ENCODE assay signal across 12 mouse cellular contexts in genomic region chr5:116029071-116029470, GRCm38 (mm10). TPM values are rescaled to one million over a fixed set of nuclear protein-coding genes. Genes with fewer than 3 reads are reported as not detected.
DNase-seq lines count a peak whose midpoint lies in the region; ATAC-seq and TF ChIP-seq lines count a peak whose summit lies in the region.
"Had no signal": no experiment of that assay in that cellular context is flagged by ENCODE, and none has a peak within 500 bp of the region (broad histone marks: within the 10 kb centered on the region; RNA-seq: fewer than 3 reads in every experiment).

No protein-coding gene starts in this region.

- H3K9me3 ChIP-seq in megakaryocyte, embryonic 14.5 days = peaks cover 8% of the 10 kb centered on the region
- no peaks in the 10 kb centered on the region for H3K9me3 ChIP-seq in midbrain, embryonic 14.5 days (ENCODE audit: control insufficient read depth, low read length)
- H3K9me3 ChIP-seq: midbrain, embryonic 15.5 days had no signal

- DNase-seq in spleen, adult 2 months (ENCODE audit: low read depth in 1 of 2, low spot score in 2 of 2) = peak; percentile 33 to 40
- DNase-seq in spleen, postnatal 14 days (ENCODE audit: low spot score in 2 of 2) = no peak
- no peak for DNase-seq in midbrain, embryonic 14.5 days
- DNase-seq in layer of hippocampus, adult 2 months (ENCODE audit: low spot score in 2 of 2) = no peak
- DNase-seq in layer of hippocampus, adult 9-11 months = no peak
- DNase-seq: heart, postnatal 36 days; kidney, adult 9 months had no signal

- H3K4me2 ChIP-seq in midbrain, embryonic 14.5 days (ENCODE audit: low read length) = no peak overlapping the region
- H3K4me2 ChIP-seq: midbrain, embryonic 15.5 days had no signal

- H3K27ac ChIP-seq in spleen, adult 2 months (ENCODE audit: insufficient read depth, low read length) = peak overlapping the region; percentile 82
- no peak overlapping the region for H3K27ac ChIP-seq in midbrain, embryonic 14.5 days (replicated peaks; ENCODE audit: low read depth, low read length)
- no peak overlapping the region for H3K27ac ChIP-seq in layer of hippocampus, adult 2 months
- H3K27ac ChIP-seq: midbrain, embryonic 15.5 days had no signal

- ATAC-seq in erythroid progenitor cell, adult 5-6 weeks (replicated peaks; ENCODE audit: low FRiP score, poor library complexity, severe bottlenecking) = 0 out of 2 replicates have a peak, but pooled peaks have one; percentile 8
- no peak for ATAC-seq in midbrain, embryonic 14.5 days (ENCODE audit: low FRiP score, low TSS enrichment)
- ATAC-seq: midbrain, embryonic 15.5 days had no signal

- no peaks in the 10 kb centered on the region for H3K27me3 ChIP-seq in spleen, adult 2 months (ENCODE audit: control insufficient read depth, insufficient read depth, low read length)
- H3K27me3 ChIP-seq in megakaryocyte, embryonic 14.5 days (replicated peaks) = peaks cover 21% of the 10 kb centered on the region
- H3K27me3 ChIP-seq in midbrain, embryonic 14.5 days (ENCODE audit: control insufficient read depth, insufficient read depth, low read length) = no peaks in the 10 kb centered on the region

- H3K9ac ChIP-seq in midbrain, embryonic 14.5 days (replicated peaks; ENCODE audit: low read length) = no peak overlapping the region
- H3K9ac ChIP-seq: midbrain, embryonic 15.5 days had no signal

- peak overlapping the region; percentile 44 for H3K4me3 ChIP-seq in spleen, adult 2 months (ENCODE audit: extremely low read depth, insufficient read depth, insufficient read length)
- H3K4me3 ChIP-seq in megakaryocyte, embryonic 14.5 days (replicated peaks) = peak overlapping the region; percentile 90
- H3K4me3 ChIP-seq in midbrain, embryonic 14.5 days (replicated peaks; ENCODE audit: low read depth, low read length) = no peak overlapping the region
- no peak overlapping the region for H3K4me3 ChIP-seq in layer of hippocampus, adult 2 months
- H3K4me3 ChIP-seq: midbrain, embryonic 15.5 days had no signal

- peaks cover 4% of the 10 kb centered on the region; the same call in 1 of the 2 replicates for H3K4me1 ChIP-seq in spleen, adult 2 months (ENCODE audit: control insufficient read depth, insufficient read depth, insufficient read length)
- peaks cover 67% of the 10 kb centered on the region for H3K4me1 ChIP-seq in megakaryocyte, embryonic 14.5 days
- H3K4me1 ChIP-seq in midbrain, embryonic 14.5 days (ENCODE audit: control insufficient read depth, insufficient read depth, low read length) = 0 out of 2 replicates have a peak, but pooled peaks cover 4% of the 10 kb centered on the region

- no peak for TF ChIP-seq CTCF in spleen, adult 2 months (IDR thresholded peaks at IDR 0.05; ENCODE audit: extremely low read depth, insufficient read depth, insufficient read length, insufficient replicate concordance)
- no peak for TF ChIP-seq CTCF in layer of hippocampus, adult 2 months (conservative IDR thresholded peaks at IDR 0.05)

- TF ChIP-seq POLR2A in spleen, adult 2 months (IDR thresholded peaks at IDR 0.05; ENCODE audit: low read depth, low read length) = peak; percentile 28; the same call in 1 of the 2 replicates

- WGBS in spleen, adult 2 months = 8% methylated on average over 7 of the region's 7 CpGs
- WGBS in midbrain, embryonic 14.5 days = 84% methylated on average over 7 of the region's 7 CpGs

- no peaks in the 10 kb centered on the region for H3K36me3 ChIP-seq in spleen, adult 2 months (ENCODE audit: control insufficient read depth, insufficient read depth, low read length)
- H3K36me3 ChIP-seq in megakaryocyte, embryonic 14.5 days (replicated peaks; ENCODE audit: low read length) = peaks cover 10% of the 10 kb centered on the region
- no peaks in the 10 kb centered on the region for H3K36me3 ChIP-seq in midbrain, embryonic 14.5 days (ENCODE audit: control insufficient read depth, insufficient read depth, low read length)
- H3K36me3 ChIP-seq: midbrain, embryonic 15.5 days had no signal

RNA-seq across cellular contexts. Expression of gene Prkab1, which starts 4.8 kb away (rescaled TPM):
- polyA plus RNA-seq in spleen, adult 2 months (2012; rRNA removed) = 59.6 and 82.0 TPM in 2 replicates
- 152 and 176 TPM in 2 replicates for total RNA-seq in erythroid progenitor cell, adult 5-6 weeks (2015; ENCODE audit: low replicate concordance)
- 73.6 and 102 TPM in 2 replicates for total RNA-seq in erythroid progenitor cell, adult 5-6 weeks (2017; ENCODE audit: low replicate concordance)
- polyA plus RNA-seq in megakaryocyte, embryonic 14.5 days (2012; ENCODE audit: insufficient read depth, low replicate concordance) = 140 and 185 TPM in 2 replicates
- 46.7 and 49.1 TPM in 2 replicates for polyA plus RNA-seq in midbrain, embryonic 14.5 days (2014; fragmentation: Nextera tagmentation; extraction: Ambion mirVana)
- 10 to 100 TPM; 19.4 to 19.7 TPM for total RNA-seq in layer of hippocampus, adult 2 months (2021)

RNA-seq across cellular contexts. Expression of gene Tmem233, which starts 54.0 kb away (rescaled TPM):
- polyA plus RNA-seq in spleen, adult 2 months (2012; rRNA removed) = not detected in 2 replicates
- not detected in 2 replicates for total RNA-seq in erythroid progenitor cell, adult 5-6 weeks (2015; ENCODE audit: low replicate concordance)
- total RNA-seq in erythroid progenitor cell, adult 5-6 weeks (2017; ENCODE audit: low replicate concordance) = not detected in 2 replicates
- polyA plus RNA-seq in megakaryocyte, embryonic 14.5 days (2012; ENCODE audit: insufficient read depth, low replicate concordance) = not detected in 2 replicates
- polyA plus RNA-seq in midbrain, embryonic 14.5 days (2014; fragmentation: Nextera tagmentation; extraction: Ambion mirVana) = not detected in 2 replicates
- not detected for total RNA-seq in layer of hippocampus, adult 2 months (2021)
- total RNA-seq: heart, postnatal 36 days; layer of hippocampus, postnatal 14 days; liver, adult 2 months had no signal
- polyA plus RNA-seq: liver, adult 2 months; midbrain, embryonic 15.5 days had no signal

Comparison
In these comparisons a context has a peak if more than half of its experiments do, and no peak if none do; other contexts are left out.
1. DNase-seq: peak in spleen, adult 2 months (2 of 2); none in spleen, postnatal 14 days (0 of 2), midbrain, embryonic 14.5 days (single experiment), layer of hippocampus, adult 2 months (0 of 2) and layer of hippocampus, adult 9-11 months (single experiment).
2. H3K4me3 ChIP-seq: peak in spleen, adult 2 months (single experiment) and megakaryocyte, embryonic 14.5 days (single experiment); none in midbrain, embryonic 14.5 days (single experiment) and layer of hippocampus, adult 2 months (single experiment).